Mouse (Mus musculus) adrenal gland, postnatal 36 days (tissue): ENCODE results near the gene Atp6v0b. TPM values are rescaled to one million over a fixed set of nuclear protein-coding genes. Genes with fewer than 3 reads are reported as not detected.

Experiments
- DNase-seq, 2 experiments: peaks; one replicate each; pipeline ENCODE4 v3.0.0; 2021; ENCODE audit warnings: mixed read lengths in 1 of 2
- total RNA-seq, 2 experiments: library from RNA; stranded (reverse); gene quantifications; 2 replicates each; pipeline ENCODE4 v1.2.3; 2021

Gene Atp6v0b
- total RNA-seq, 2 experiments from 2014 or later: 215 to 216 TPM

DNA sequence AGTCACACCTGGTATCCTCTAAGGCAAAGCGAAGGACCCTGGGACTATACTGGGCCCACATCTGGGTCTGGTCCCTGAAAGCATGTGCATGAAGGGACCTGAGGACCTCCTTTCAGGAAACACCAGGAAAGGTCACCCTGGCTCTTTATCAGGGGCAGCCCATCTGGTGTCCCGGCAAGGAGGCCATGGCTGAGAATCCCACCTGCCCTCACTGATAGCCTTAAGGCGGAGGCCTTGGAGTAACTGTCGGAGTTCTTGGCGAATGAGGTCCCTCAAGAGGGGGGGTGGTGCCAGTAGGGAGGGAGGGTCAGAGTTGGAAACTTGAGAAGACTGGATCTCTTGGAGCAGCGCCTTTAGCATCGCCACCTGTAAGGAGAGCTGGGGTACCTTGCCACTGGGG lies 15.3 kb downstream of the Atp6v0b start:
- DNase-seq: no peak

DNA sequence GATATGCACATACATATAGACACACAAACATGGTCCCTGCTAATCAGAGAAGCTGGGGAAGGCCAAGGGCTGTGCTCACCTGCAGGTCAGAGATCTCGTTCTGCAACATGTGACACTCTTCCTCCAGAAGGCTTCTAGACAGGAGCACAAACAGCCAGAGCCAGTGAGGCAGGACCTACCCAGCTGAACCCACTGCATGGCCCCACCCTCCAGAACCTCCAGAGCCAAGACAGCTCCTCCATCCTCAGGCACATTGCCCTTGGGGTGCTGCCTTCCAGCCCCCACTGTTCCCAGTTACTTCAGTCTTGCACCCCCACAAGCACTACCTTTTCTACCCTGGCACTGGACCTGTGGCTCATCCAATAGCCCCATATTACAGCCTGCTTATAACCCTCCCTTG lies 16.7 kb downstream of the Atp6v0b start:
- DNase-seq: no peak

DNA sequence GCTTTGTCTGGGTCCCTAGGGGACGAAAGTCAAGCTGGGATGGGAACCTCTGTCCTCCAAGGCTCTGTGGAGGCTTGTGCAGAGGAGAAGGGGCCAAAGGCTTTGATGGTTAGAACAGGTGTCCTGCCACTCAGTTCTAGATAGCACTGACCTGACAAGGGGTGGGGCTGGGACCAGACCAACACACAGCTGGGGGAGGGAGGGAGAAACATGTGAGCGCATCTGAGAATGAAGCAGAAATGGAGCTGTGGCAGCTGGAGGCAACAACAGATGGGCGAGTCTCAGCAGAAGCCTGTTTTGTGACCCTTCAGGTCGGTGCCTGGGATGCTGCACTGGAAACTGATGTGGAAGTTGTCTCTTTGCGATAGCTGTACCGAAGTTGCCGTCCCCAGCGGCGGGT lies 17.8 kb downstream of the Atp6v0b start:
- no peak for DNase-seq

DNA sequence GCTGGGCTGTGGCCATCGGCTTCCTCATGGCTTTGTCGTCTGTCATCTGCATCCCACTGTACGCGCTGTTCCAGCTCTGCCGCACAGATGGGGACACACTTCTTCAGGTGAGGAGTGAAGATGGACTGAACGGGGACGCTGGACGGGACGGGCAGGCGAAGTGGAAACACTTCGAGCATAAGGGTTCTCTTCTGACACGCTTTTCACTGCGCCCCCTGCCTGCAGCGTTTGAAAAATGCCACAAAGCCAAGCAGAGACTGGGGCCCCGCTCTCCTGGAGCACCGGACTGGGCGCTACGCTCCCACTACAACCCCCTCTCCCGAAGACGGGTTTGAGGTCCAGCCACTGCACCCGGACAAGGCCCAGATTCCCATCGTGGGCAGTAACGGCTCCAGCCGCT lies 19.3 kb downstream of the Atp6v0b start:
- DNase-seq: peak; percentile 70 to 77

DNA sequence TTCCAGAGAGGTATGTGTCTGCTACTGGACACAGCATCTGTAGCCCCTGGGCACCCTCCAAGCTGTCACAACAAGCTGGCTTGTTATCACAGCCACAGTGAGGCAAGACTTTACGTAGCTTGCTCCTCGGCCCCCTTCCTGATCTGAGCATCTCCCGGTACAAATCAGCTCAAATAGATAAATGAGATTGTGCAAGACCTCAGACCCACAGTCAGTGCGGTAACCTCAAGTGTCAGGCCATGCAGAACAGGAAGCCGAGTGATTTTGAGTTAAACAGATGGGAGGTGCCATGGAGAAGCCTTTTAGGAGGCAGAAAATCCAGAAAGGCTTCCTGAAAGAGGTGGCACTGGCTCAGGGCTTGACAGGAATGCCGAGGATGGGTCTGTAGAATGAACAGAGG lies 20.1 kb downstream of the Atp6v0b start:
- no peak for DNase-seq

DNA sequence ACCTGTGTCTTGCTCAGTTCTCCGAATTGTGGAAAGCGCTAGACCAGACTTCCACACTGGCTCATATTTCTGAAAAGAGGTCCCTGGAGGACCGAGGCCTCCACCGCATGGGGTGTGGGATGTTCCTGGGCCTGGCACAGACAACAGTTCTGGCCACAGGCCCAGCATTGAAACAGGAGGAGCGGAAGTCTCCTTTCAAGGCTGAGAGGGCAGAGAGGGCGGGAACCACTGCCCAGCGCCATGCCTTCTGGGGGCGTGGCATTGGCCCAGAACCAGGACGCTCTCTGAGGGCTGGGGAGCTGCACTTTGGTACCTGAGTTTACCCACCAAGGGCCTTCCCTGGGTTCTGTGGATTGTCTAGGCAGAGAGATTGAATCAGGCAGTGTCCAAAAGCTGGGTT lies 21.1 kb downstream of the Atp6v0b start:
- peak; percentile 92 to 93 for DNase-seq

DNA sequence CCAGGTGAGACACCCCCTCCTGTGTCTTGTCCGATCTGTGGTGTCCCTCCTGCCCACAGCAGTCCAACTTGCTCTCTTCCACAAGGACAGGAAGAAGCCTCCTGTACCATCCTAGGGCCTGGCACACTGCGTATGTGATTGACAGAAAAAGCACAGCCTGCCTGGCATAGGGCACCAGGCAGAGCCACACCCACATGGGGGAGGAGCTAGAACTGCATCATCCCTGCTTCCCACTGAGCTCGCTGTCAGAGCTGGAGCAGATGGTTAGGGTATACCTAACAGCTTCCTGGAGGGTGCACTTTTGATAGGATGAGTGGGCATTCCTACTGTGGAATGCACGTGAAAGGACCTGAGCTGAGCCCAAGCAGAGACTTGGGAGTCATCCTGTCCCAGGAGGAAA lies 24.3 kb downstream of the Atp6v0b start:
- DNase-seq: peak; percentile 56 to 74

DNA sequence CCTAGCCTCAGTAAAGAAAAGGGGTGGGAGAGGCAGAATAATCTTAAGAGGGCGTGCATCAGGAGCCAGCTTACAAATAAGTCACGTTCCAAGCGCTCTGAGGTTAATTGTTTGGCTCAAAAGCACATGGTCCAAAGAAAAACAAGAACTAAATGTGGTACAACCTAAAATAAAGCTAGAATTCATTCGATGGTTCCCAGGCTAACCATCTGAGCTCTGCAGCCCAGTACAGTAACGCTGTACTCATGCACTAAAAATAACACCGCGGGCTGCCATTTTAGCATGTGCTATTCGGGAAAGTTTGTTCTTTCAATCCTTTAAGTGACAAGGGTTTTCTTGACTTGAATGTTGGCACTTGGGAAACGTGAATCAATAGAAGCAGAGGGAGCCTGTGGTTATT lies 26.6 kb downstream of the Atp6v0b start:
- no peak for DNase-seq

DNA sequence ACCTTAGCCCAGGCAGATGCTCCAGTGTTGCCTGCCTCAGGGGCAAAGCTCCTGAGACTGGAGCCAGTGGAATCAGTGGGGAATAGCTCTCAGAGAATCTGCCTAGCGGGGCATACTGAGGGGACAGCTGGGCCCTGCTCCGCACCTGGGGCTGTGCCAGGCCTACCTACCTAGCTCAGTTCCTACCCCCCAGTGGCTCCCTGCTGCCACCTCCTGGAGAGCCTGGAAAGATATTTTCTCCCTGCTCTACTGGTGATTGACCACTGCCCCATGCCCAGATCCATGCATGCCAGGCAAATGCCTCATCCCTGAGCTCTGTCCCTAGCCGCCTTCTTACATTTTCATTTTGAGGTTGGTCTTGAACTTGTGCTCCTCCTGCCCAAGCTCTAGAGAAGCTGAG lies 28.3 kb downstream of the Atp6v0b start:
- peak; percentile 71 to 90 for DNase-seq

DNA sequence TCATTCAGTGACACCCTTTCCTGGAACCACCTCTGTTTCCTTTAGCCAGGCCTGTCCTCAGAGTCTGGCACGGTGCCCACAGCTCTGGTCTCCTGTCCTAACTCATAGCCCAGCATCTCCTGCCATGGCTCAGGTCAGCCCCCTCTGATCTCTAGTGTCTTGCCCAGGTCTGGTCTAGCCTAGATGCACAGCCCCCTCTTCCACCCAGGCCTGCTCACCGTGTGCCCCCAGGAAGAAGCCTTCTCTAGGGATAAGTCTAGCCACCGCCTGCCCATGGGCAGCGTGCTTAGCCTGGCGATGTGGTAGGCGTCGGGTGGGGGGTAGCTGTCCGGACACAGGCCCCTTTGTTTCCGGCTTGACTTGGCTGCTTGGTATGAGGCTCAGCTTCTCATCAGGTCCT lies 32.0 kb downstream of the Atp6v0b start:
- peak in 1 of 2 experiments; percentile 36 for DNase-seq

DNA sequence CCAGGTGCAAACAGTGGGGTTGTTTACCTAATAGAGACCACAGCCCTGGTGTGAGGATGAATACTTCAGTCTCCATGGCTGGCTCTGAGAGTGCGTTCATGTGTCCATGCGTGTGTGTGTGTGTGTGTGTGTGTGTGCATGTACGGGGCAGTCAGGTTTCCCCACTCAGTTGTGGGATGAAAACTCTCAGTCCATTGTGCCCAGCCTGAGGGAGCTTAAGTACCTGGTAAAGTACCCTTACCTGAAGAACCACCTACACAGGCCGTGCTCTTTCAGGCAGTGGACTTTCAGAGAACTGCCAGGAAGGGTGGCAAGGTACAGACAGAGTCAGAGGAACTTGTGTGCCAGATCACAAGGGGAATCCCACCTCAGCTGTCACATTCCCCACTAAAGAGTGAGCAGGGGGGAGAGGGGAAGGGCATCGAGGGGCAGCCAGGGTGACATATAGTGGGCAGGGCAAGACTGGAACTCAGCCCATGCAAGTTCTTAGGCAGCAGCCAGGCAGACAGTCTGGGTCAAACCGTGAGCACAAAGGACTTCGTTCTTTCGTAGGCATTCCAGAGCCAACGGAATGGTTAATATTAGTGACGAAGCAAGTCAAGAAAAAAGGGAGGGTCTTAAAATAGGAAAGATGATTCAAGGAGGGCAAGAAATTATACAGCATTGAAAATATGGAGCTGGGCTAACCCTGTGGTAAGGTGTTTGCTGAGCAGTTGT lies 34.8 kb downstream of the Atp6v0b start:
- no peak for DNase-seq

DNA sequence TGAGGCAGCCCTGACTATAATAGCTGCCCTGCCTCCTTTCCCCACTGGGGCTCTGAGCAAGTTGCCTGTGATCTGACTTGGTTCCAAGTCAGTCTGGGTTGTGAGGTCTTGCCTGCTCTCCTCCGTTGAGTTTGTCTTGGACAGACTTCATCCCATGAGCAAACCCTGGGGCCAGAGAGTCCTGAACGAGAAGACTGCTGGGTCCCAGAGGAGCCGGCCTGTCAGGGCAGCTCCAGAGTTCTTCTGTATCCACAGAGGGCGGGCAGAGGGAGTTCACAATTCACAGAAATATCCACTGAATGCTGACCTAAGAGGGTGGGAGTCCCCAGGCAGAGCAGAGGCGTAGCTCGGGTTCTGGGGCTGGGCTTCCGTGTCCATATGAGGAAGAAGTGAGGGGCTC lies 36.3 kb downstream of the Atp6v0b start:
- DNase-seq: peak in 1 of 2 experiments; percentile 35

DNA sequence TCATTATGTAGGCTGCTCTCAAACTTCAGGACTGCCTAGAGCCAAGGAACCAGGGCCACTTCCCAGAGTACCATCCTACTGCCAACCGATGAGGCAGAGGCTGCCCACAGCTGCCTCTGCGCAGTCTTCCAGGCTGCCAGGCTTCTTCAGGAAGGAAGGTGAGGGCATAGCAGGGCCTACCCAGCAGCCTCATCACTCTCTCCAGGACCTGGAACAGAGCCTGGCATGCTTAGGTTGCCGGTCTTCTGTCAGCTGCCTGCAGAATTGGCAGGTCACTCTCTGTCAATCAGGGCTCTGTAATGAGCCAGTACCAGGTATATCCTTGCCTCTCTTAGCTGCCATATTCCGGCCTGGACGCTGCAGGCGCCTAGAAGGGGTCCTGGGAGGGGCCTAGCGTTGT lies 37.0 kb downstream of the Atp6v0b start:
- DNase-seq: no peak

DNA sequence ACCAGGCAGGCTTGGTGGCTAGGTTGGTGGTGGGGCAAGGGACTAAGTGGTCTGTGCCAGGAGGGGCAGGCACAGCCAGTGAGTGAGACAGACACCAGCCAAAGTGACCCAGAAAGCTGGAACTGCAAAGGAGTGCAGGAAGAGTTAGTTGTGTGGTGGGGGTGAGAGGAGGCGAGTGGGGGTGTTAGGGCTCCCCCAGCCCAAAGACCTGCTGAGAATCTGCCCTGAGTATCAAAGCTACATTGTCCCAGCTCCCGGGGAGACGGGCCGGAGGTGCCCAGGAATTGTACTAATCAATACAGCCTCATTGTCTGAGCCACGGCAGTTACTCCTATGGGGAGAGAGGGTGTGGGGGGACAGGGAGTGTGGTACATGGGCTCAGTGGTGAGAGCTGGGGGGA lies 37.6 kb downstream of the Atp6v0b start:
- no peak for DNase-seq

DNA sequence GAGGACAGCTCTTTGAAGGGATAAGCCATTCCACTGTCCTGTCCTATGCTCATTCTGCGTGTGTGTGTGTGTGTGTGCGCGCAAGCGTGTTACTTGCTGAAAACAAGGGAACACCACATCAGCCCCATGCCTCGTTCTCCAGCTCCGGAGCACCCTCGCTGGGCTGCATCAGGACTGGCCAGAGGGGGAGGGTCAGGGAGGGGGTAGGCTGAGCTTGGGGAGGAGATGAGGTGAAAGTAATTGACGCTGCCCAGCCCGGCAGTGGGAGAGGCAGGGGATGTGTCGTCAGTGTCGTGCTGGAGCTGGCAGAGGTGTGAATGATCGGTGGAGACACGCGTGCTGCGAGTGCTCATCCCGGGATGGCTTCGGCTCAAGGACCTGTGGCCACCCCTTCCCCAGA lies 38.1 kb downstream of the Atp6v0b start:
- no peak for DNase-seq

DNA sequence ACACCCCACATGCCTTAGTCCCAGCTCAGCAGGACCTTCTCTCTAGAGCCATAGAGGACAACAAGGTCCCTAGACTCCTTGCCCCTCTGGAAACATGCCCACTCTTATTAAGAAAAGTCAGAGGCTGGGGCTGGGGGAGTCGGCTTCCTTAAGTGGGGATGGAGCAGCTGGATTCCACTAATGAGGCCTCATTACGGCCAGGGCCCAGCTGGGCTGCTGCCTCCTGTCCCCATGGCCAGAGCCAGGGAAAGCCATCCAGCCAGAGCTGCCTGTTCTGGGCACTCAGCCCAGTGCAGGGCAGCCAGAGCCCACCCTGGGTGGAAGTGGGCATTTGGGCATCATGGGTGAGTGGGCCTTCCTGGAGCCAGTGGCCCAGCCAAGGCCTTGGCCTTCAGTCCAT lies 40.1 kb downstream of the Atp6v0b start:
- no peak for DNase-seq

DNA sequence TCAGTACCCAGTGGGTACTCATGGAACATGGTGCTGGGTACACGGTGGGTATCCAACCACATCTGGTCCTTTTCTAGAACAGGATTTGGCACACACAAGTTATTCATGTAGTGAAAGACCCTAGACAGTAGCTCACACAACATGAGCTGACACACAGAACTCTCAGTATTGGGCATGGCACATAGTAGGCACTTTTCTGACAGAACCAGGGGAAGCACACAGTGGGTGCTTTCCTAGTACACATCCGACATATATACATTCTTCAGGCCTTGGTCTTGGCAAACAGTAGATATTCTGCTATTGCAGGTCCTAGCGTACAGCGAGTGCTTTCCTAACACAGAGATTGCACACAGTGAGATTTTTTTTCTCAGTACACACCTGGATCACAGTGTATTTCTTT lies 40.9 kb downstream of the Atp6v0b start:
- DNase-seq: no peak

DNA sequence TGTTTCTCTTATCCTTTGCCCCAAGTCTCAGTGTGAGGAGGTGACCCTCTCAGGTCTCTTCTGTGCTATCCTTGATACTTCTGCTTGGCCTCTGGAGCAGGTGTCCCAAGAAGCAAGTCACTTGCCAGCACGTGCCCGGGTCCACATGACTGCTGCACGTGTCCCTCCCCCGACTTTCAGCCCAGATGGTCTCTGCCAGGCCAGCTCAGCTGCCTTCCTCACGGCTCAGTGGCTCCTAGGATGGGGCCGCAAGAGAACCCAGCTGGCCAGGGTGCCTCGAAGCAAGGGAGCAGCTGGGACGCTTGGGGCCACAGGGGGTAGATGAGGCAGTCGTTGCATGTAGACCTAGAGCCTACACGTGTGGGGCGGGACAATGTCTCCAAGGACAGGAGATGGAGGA lies 41.8 kb downstream of the Atp6v0b start:
- DNase-seq: no peak

DNA sequence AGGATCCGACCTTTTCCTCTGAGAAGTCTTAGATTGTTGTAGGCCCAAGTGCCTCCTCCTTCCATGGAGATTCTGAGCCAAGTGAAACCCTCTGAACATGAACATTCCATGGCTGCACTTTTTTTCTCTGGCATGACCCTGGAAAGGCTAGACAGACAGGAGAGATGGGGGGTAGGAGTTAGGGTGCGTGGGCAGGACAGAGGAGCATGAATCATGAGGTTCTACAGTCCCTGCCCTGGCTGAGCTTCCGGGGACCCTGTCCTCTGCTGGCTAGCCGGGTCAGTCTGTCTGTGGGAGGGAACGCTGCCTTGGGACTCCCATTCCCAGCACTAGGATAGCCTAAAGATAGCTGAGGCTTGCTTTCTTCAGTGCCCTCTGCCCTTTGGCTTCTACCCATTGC lies 42.7 kb downstream of the Atp6v0b start:
- DNase-seq: peak; percentile 27 to 58

DNA sequence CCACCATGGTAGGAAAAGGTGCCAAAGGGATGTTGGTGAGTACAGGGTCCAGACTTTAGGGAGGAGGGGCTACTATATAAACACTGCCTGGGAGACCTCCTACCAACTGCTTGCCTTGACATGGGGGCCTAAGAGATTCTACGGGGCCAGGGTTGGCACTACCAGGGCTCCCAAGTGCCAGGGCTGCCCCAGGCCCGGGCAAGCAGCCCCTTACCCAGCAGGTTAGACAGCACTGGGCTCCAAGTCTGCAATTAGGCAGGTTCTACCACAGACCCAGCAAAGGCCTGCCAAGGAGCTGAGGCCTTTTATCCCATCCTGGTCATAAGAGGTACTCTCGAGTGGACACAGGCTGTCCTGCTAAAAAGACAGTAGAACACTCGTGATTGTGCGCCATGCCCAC lies 44.0 kb downstream of the Atp6v0b start:
- DNase-seq: no peak

DNA sequence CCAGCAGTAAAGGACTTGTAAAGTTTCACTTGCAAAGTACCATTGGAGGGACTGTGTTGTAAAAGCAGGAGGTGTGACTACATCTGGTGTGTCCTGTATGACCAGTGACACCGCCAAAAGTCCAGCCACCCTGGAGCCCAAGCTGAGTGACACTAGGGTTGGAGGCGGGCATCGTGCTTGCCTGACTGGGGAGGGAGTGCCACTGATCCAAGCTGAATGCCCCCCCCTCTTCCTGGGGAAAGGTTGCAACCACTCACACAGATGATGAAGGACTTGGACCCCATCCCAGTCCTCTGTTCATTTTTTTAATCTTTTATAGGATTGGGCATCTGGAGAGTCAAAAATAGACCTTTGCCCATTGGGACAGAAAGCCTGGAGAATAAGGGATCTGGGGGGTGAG lies 45.6 kb downstream of the Atp6v0b start:
- DNase-seq: no peak

DNA sequence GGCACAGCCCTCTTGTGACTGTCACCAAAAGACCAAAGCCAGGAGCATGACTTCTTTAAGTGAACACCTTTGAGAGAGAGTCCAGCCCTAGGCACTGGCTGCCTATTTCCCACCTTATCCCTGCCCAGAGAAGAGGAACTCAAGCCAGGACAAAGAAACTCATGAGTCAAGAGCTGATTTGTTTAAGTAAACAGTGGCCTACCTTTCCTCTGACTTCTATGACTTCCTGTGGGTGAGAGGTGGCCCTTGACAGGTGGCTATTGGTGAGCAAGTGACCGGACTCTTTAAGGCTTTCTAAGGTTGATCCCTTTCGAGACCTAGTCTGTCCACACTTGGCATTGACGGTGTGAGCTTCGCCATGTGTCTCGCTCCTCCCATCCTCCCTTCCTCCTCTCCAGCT lies 46.3 kb downstream of the Atp6v0b start:
- DNase-seq: no peak

DNA sequence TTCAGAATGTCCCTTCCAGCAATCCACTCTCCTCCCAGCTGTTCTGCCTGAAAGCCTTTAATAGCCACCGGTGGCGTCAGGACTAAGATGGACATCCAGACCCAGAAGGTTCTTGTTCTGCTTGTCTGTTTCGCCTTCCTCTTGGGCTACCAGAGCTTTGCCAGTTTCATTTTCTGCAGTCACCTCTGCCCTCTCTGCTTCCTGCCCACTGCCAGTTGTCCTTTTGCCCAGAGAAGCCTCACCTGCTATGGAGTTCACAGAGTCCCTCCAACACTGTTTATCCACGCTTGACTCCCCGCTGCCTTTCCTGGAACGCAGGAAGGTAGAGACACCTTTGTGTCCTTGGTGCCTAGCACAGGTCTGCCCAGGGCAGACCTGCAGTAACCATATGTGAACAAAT lies 47.8 kb downstream of the Atp6v0b start:
- DNase-seq: no peak

DNA sequence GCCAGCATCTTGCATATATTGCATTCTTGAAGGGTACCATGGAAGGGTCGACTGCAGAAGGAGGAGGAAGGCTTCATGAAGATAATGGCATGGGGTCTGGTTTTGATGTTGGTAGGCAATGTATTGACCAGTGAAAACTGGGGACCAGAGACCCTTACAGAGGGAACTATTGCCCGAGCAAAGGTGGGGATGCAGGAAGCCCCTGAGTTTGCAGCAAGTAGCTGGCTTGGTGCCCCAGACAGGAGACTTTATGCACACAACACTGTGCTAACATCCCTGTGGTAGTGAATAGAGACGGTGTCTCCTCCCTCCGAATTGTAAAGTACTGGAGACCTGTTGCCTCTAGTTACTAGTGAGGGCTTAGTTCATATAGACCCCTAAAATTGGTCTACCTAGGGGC lies 49.9 kb downstream of the Atp6v0b start:
- no peak for DNase-seq
